Mouse (Mus musculus): Measurements from ENCODE around the gene Sorl1. TPM values are rescaled to one million over a fixed set of nuclear protein-coding genes. Genes with fewer than 3 reads are reported as not detected.
A peak's percentile ranks its signal among the peaks of the same experiment; 100 is the strongest.

Gene Sorl1
- polyA plus RNA-seq (2015; fragmentation: Nextera tagmentation; extraction: Ambion mirVana): 7.1 and 8.8 TPM in 2 replicates

DNA sequence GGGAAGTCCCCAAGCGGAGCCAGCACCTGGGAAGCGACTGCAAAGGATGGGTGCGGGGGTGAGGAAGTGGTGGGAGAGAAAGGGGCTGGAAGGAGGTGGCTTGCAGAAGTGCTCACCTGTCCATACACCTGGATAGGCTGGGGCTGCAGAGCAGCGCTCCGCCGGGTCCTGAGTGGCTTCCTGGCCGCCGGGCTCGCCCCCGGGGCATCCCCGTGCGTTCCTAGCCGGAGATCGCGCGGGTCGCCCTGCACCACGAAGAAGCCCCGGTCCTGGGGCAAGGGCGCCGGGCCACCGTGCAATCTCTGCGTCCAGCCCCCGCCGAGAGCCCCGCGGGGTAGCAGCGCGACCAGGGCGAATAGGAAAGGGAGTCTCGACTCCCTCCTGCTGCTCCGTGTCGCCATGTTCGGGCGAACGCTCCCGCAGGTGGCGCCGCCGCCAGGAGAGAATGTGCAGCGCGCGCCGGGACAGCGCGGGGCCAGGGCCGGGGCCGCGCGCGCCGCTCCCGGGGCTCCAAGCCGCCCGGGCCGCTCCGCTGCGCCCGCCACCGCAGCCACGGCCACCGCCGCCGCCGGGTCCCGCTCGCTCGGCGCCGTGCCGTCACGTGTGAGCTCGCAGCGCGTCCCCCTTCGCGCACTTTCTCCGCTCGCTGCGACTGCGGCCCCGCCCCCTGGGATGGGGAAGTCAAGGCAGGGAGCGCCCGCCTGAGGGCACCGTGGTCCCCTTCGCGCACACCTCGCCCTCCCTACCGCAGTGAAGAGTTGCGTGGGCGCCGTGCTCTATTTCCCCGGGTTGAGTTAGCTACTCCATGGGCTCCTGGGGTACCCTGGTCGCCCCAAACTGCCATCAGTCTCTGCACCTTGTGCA lies at the start of gene Sorl1:
Sorl1 (minus strand) TSS at position 585 of the 864 bp plus-strand sequence.
- TF ChIP-seq CTCF (IDR thresholded peaks at IDR 0.05; ENCODE audit: low read depth): peak; percentile 73
- TF ChIP-seq EP300 (optimal IDR thresholded peaks at IDR 0.05): no peak
- H3K9ac ChIP-seq (ENCODE audit: low read length): peak within 1 kb of the TSS; percentile 84
- ATAC-seq (ENCODE audit: low FRiP score, low TSS enrichment) (peak; percentile 86), DNase-seq (ENCODE audit: low spot score) (peak; percentile 86)
- H3K36me3 ChIP-seq (ENCODE audit: control insufficient read depth, insufficient read depth, low read length): no peaks in the 10 kb centered on the region
- peak within 1 kb of the TSS; percentile 86 for H3K4me3 ChIP-seq (ENCODE audit: low read depth, low read length)
- H3K9me3 ChIP-seq (ENCODE audit: control insufficient read depth, low read length): no peaks in the 10 kb centered on the region
- H3K4me2 ChIP-seq (replicated peaks; ENCODE audit: low read depth): peak within 1 kb of the TSS; percentile 94
- peak within 1 kb of the TSS; percentile 83 for H3K27ac ChIP-seq (replicated peaks)
- WGBS: under 1% methylated on average over 49 of the region's 94 CpGs
- no peaks in the 10 kb centered on the region; the same call in 1 of the 2 replicates for H3K4me1 ChIP-seq (replicated peaks; ENCODE audit: control insufficient read depth, insufficient read depth)
- H3K27me3 ChIP-seq (ENCODE audit: control insufficient read depth, insufficient read depth, low read length): no peaks in the 10 kb centered on the region

- Histone ChIP-seq H3K4me2 (replicated peaks; ENCODE audit: low read depth) (no peak overlapping the region), H3K9me3 (ENCODE audit: control insufficient read depth, low read length) (no peaks in the 10 kb centered on the region), H3K4me1 (replicated peaks; ENCODE audit: control insufficient read depth, insufficient read depth) (no peaks in the 10 kb centered on the region), H3K27ac (replicated peaks) (no peak overlapping the region), H3K27me3 (ENCODE audit: control insufficient read depth, insufficient read depth, low read length) (no peaks in the 10 kb centered on the region), H3K4me3 (ENCODE audit: low read depth, low read length) (no peak overlapping the region), H3K9ac (ENCODE audit: low read length) (no peak overlapping the region), H3K36me3 (ENCODE audit: control insufficient read depth, insufficient read depth, low read length) (no peaks in the 10 kb centered on the region)
- DNase-seq (ENCODE audit: low spot score): no peak
- 58% methylated on average over 3 of the region's 3 CpGs for WGBS
- TF ChIP-seq CTCF (IDR thresholded peaks at IDR 0.05; ENCODE audit: low read depth): no peak
- TF ChIP-seq EP300 (optimal IDR thresholded peaks at IDR 0.05): no peak
- no peak for ATAC-seq (ENCODE audit: low FRiP score, low TSS enrichment)
Observed at GRCm38 (mm10) chr9:42173781-42174180, 49.7 kb upstream of the Sorl1 start.

DNA sequence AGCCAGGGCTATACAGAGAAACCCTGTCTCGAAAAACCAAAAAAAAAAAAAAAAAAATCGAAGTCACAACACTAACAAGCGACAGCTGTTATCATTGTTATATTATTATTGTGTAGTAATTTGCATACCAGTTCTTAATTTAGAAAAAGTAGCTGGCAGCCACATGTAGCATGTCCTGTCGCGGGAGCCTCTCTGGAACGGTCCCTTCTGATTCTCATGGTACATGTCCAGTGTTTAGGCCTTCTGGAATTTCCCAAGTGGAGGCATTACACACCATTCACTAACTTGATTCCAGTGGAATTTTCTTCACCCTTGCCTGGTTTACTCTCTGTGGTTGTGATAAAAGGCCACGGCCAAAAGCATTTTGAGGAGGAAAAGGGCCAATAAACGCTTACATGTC lies 45.4 kb upstream of the Sorl1 start:
- H3K27ac ChIP-seq (replicated peaks): no peak overlapping the region
- TF ChIP-seq CTCF (IDR thresholded peaks at IDR 0.05; ENCODE audit: low read depth): no peak
- no peak for TF ChIP-seq EP300 (optimal IDR thresholded peaks at IDR 0.05)
- H3K4me1 ChIP-seq (replicated peaks; ENCODE audit: control insufficient read depth, insufficient read depth): no peaks in the 10 kb centered on the region
- DNase-seq (ENCODE audit: low spot score) (no peak), ATAC-seq (ENCODE audit: low FRiP score, low TSS enrichment) (no peak)
- H3K27me3 ChIP-seq (ENCODE audit: control insufficient read depth, insufficient read depth, low read length): no peaks in the 10 kb centered on the region
- H3K36me3 ChIP-seq (ENCODE audit: control insufficient read depth, insufficient read depth, low read length): no peaks in the 10 kb centered on the region
- no peak overlapping the region for H3K9ac ChIP-seq (ENCODE audit: low read length)
- H3K4me3 ChIP-seq (ENCODE audit: low read depth, low read length): no peak overlapping the region
- no peaks in the 10 kb centered on the region for H3K9me3 ChIP-seq (ENCODE audit: control insufficient read depth, low read length)
- WGBS: 80% methylated on average over 7 of the region's 8 CpGs
- H3K4me2 ChIP-seq (replicated peaks; ENCODE audit: low read depth): no peak overlapping the region

- H3K27me3 ChIP-seq (ENCODE audit: control insufficient read depth, insufficient read depth, low read length): no peaks in the 10 kb centered on the region
- H3K4me1 ChIP-seq (replicated peaks; ENCODE audit: control insufficient read depth, insufficient read depth): no peaks in the 10 kb centered on the region
- ATAC-seq (ENCODE audit: low FRiP score, low TSS enrichment) (no peak), DNase-seq (ENCODE audit: low spot score) (no peak)
- no peaks in the 10 kb centered on the region for H3K9me3 ChIP-seq (ENCODE audit: control insufficient read depth, low read length)
- H3K36me3 ChIP-seq (ENCODE audit: control insufficient read depth, insufficient read depth, low read length): no peaks in the 10 kb centered on the region
- H3K27ac ChIP-seq (replicated peaks): no peak overlapping the region
- no peak overlapping the region for H3K4me2 ChIP-seq (replicated peaks; ENCODE audit: low read depth)
- 89% methylated on average over 7 of the region's 7 CpGs for WGBS
- H3K9ac ChIP-seq (ENCODE audit: low read length): no peak overlapping the region
- TF ChIP-seq CTCF (IDR thresholded peaks at IDR 0.05; ENCODE audit: low read depth): no peak
- TF ChIP-seq EP300 (optimal IDR thresholded peaks at IDR 0.05): no peak
- H3K4me3 ChIP-seq (ENCODE audit: low read depth, low read length): no peak overlapping the region
Observed at GRCm38 (mm10) chr9:42169025-42169424, 44.9 kb upstream of the Sorl1 start.

DNA sequence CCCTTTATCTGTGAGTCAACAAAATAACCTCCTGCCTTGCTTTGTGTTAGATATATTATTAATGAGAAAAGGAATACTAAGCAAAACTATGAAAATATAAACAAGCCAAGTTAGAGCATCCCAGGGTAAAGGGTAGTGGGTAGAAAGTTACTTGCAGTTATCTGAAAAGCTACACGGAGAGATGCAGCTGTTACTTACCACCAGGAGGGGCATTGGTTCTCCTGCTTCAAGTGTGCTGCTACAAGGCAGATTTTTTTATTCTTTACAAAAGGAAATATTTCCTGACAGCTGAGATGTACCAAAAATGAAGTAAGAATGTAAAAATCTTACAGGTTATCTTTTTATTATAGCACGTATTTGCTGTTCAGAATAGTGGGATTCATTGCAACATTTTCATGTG lies 40.8 kb upstream of the Sorl1 start:
- H3K4me1 ChIP-seq (replicated peaks; ENCODE audit: control insufficient read depth, insufficient read depth): no peaks in the 10 kb centered on the region
- no peak overlapping the region for H3K27ac ChIP-seq (replicated peaks)
- H3K36me3 ChIP-seq (ENCODE audit: control insufficient read depth, insufficient read depth, low read length): no peaks in the 10 kb centered on the region
- no peak overlapping the region for H3K4me2 ChIP-seq (replicated peaks; ENCODE audit: low read depth)
- H3K4me3 ChIP-seq (ENCODE audit: low read depth, low read length): no peak overlapping the region
- H3K27me3 ChIP-seq (ENCODE audit: control insufficient read depth, insufficient read depth, low read length): no peaks in the 10 kb centered on the region
- no peaks in the 10 kb centered on the region for H3K9me3 ChIP-seq (ENCODE audit: control insufficient read depth, low read length)
- TF ChIP-seq EP300 (optimal IDR thresholded peaks at IDR 0.05) (no peak), CTCF (IDR thresholded peaks at IDR 0.05; ENCODE audit: low read depth) (peak; percentile 51)
- WGBS: 71% methylated on average over 2 of the region's 2 CpGs
- ATAC-seq (ENCODE audit: low FRiP score, low TSS enrichment): no peak
- H3K9ac ChIP-seq (ENCODE audit: low read length): no peak overlapping the region
- DNase-seq (ENCODE audit: low spot score): no peak

DNA sequence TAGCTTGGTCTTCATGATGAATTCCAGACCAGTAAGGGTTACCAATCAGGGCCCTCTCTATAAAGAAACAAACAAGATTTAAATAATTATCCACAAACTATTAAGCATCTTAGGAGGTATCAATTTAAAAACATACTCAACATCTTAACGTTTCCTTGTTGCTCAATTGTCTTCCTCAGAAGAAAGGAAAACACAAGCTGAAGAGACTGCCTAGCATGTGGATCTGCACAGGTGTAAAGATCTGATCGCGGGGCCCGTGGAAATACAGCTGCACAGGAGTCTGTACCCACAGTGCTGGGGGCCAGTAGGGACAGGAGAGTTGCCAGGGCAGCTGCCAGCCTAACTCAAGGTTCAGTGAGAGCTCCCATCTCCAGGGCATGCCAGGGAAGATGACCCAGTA lies 38.9 kb upstream of the Sorl1 start:
- Histone ChIP-seq H3K27me3 (ENCODE audit: control insufficient read depth, insufficient read depth, low read length) (no peaks in the 10 kb centered on the region), H3K4me1 (replicated peaks; ENCODE audit: control insufficient read depth, insufficient read depth) (no peaks in the 10 kb centered on the region), H3K9ac (ENCODE audit: low read length) (no peak overlapping the region), H3K4me2 (replicated peaks; ENCODE audit: low read depth) (no peak overlapping the region), H3K9me3 (ENCODE audit: control insufficient read depth, low read length) (no peaks in the 10 kb centered on the region), H3K36me3 (ENCODE audit: control insufficient read depth, insufficient read depth, low read length) (no peaks in the 10 kb centered on the region), H3K27ac (replicated peaks) (no peak overlapping the region), H3K4me3 (ENCODE audit: low read depth, low read length) (no peak overlapping the region)
- TF ChIP-seq CTCF (IDR thresholded peaks at IDR 0.05; ENCODE audit: low read depth): no peak
- TF ChIP-seq EP300 (optimal IDR thresholded peaks at IDR 0.05): no peak
- 82% methylated on average over 4 of the region's 4 CpGs for WGBS
- no peak for ATAC-seq (ENCODE audit: low FRiP score, low TSS enrichment)
- no peak for DNase-seq (ENCODE audit: low spot score)

Data from stomach, postnatal 0 days (tissue).